Mouse (Mus musculus): ENCODE results near the gene Srd5a3. TPM values are rescaled to one million over a fixed set of nuclear protein-coding genes. Genes with fewer than 3 reads are reported as not detected.
A peak's percentile ranks its signal among the peaks of the same experiment; 100 is the strongest.
"Not testable (repeated sequence)": the region's sequence is repeated elsewhere in the genome, so short reads cannot be mapped to it uniquely, and the experiment has no call there.

The Srd5a3 gene
- polyA plus RNA-seq (2015; fragmentation: Nextera tagmentation; extraction: Ambion mirVana) = 38.0 and 41.1 TPM in 2 replicates

DNA sequence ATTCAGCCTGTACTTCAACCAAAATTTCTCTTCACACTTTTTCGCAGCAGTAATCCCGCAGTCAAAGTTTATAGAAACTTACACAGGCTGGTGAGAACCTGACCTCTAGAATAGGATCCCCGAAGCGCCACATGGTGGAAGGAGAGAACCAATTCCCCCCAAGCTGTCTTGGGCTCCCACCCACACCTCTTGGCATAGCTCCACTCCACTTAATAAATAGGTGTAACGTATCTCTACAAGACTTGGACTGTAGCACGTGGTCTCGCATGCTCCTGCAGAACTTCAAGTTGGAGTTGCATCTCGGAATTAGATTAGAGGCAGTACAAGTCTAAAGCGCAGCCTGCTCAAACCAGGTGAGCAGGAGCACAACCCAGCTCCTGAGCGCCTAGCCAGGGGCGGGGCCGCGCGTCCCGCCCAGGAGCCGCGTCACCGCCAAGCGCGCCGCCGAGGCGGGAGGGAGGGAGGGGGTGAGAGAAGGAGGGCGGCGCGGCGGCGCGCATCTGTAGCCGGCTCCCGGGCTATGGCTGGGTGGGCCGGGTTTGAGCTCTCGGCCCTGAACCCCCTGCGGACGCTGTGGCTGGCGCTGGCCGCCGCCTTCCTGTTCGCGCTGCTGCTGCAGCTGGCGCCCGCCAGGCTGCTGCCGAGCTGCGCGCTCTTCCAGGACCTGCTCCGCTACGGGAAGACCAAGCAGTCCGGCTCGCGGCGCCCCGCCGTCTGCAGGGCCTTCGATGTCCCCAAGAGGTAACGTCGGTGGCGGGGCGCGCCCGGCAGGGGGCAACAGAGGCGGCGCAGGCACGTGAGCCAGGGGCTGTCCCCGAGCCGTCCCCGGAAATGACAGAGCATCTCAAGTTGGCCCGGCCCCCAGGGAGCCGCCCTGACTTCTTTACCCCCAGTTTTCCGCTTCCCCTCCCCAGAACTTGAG is at the start of gene Srd5a3:
Srd5a3 (plus strand) TSS at position 464 of the 922 bp plus-strand sequence.
- no peaks in the 10 kb centered on the region for H3K27me3 ChIP-seq (replicated peaks)
- ATAC-seq (ENCODE audit: insufficient read depth, low FRiP score, low read depth) = peak; percentile 97
- under 1% methylated on average over 69 of the region's 69 CpGs for WGBS
- H3K9me3 ChIP-seq = no peaks in the 10 kb centered on the region
- H3K9ac ChIP-seq = peak within 1 kb of the TSS; percentile 92
- H3K4me2 ChIP-seq = peak within 1 kb of the TSS; percentile 68
- H3K4me3 ChIP-seq (replicated peaks) = peak within 1 kb of the TSS; percentile 90
- H3K4me1 ChIP-seq = peaks cover 11% of the 10 kb centered on the region
- H3K27ac ChIP-seq = peak within 1 kb of the TSS; percentile 100
- no peaks in the 10 kb centered on the region for H3K36me3 ChIP-seq

DNA sequence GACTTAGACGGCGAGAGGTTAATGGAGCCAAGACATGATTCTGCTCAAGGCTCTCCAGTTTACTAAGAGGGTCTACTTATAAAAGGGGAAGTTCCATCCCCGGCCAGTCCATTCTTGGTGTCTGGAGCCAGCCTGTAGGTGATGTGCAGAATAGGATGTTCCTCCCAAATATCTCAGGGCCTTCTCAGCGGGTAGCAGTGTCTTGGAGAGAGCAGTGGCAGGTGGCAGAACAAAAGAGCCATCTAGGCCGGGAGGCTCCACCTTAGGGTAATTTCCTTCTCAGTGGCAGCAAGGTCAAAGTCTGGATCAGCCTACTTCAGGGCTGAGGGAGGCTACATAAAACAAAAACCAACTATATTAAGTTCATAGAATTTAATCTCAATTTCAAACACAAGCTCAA is 36.3 kb upstream of the Srd5a3 start:
- H3K9me3 ChIP-seq; ATAC-seq (ENCODE audit: insufficient read depth, low FRiP score, low read depth); H3K4me1 ChIP-seq; H3K27ac ChIP-seq; H3K4me2 ChIP-seq; H3K36me3 ChIP-seq; H3K4me3 ChIP-seq (replicated peaks); H3K27me3 ChIP-seq (replicated peaks); H3K9ac ChIP-seq: not testable (repeated sequence)
- WGBS = 76% methylated on average over 5 of the region's 5 CpGs

DNA sequence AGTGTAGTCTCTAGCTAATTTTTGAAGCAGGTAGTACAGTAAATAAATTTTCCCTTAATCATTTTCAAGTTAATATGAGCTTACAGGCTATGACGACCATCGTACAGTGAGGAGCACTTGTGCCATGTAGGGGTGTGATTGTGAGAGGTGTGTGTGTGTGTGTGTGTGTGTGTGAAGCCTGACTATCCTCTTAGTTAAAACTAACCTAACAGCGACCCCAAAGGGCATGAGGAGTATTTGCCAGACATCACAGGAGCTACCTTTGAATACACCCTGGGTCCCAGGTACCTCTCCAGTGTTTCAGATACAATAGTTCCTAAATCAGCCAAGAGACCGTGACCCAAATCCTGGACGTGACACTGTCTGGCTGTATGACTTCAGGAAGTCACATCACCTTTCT is 32.8 kb upstream of the Srd5a3 start:
- no peaks in the 10 kb centered on the region for H3K36me3 ChIP-seq
- no peaks in the 10 kb centered on the region for H3K27me3 ChIP-seq (replicated peaks)
- no peak overlapping the region for H3K27ac ChIP-seq
- H3K9ac ChIP-seq = no peak overlapping the region
- H3K4me2 ChIP-seq = no peak overlapping the region
- 74% methylated on average over 5 of the region's 5 CpGs for WGBS
- no peaks in the 10 kb centered on the region for H3K4me1 ChIP-seq
- H3K9me3 ChIP-seq = no peaks in the 10 kb centered on the region
- ATAC-seq (ENCODE audit: insufficient read depth, low FRiP score, low read depth) = no peak
- no peak overlapping the region for H3K4me3 ChIP-seq (replicated peaks)

DNA sequence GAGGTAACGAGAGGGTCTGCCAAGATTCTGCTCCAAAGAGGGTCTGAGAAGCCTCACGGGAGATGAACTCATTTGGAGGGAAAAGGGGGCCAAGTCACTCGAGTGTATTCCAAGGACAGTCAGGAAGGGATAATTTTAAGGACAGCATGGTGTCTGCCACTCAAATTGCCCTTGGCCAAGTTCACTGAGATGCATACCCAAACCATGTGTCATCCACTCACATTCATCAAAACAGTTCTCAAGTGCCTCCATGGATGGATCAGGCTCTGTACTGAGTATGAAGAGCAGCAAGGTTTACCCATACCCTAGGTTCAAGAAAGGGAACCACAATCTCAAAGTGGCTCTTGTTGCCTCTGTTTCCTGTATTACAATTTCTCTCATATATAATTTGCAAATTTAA is 31.6 kb upstream of the Srd5a3 start:
- Histone ChIP-seq H3K9ac (no peak overlapping the region), H3K9me3 (no peaks in the 10 kb centered on the region), H3K27me3 (replicated peaks) (no peaks in the 10 kb centered on the region), H3K4me2 (no peak overlapping the region), H3K4me1 (no peaks in the 10 kb centered on the region), H3K36me3 (no peaks in the 10 kb centered on the region), H3K4me3 (replicated peaks) (no peak overlapping the region), H3K27ac (no peak overlapping the region)
- 74% methylated on average over 3 of the region's 3 CpGs for WGBS
- no peak for ATAC-seq (ENCODE audit: insufficient read depth, low FRiP score, low read depth)

DNA sequence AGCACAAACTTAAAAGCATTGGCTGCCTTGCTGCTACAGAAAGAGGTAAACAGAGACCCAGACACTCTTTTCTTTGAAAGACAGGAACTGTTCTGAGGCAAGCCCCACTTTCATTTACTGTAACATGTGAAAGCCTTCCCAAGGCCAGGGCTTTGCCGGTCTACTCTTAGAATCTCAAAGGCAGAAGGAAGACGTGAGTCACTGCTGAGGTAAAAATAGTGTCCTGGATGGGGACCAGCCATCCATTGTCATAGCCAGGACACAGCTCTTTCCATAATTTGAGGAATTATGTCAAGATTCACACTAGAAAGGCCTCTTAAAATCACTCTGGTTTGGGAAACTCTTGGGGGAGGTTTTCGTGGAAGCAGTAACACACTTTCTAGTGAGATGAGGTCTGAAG is 28.9 kb upstream of the Srd5a3 start:
- Histone ChIP-seq H3K4me2 (no peak overlapping the region), H3K4me3 (replicated peaks) (no peak overlapping the region), H3K9me3 (no peaks in the 10 kb centered on the region), H3K36me3 (no peaks in the 10 kb centered on the region), H3K4me1 (no peaks in the 10 kb centered on the region), H3K9ac (no peak overlapping the region), H3K27ac (no peak overlapping the region), H3K27me3 (replicated peaks) (no peaks in the 10 kb centered on the region)
- 74% methylated on average over 3 of the region's 3 CpGs for WGBS
- no peak for ATAC-seq (ENCODE audit: insufficient read depth, low FRiP score, low read depth)

DNA sequence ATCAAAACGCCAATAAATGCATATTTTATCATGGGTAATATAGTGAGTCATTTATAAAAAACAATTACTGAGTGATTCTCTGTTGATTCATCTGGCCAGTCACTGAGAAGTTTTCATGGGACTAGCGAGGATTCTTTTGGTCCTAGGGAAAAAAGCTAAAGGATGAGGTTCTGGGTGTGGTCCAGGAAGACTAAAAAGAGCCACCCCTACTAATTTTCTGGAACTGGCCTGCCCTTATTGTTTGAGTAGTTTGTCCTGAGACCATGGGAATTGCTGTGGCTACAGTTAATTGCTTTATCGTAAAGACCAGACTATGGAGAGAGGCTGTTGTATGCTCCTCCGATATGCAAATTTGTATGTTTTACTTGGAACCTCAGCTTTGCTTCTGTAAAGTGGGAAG is 28.1 kb upstream of the Srd5a3 start:
- H3K27ac ChIP-seq = no peak overlapping the region
- 72% methylated on average over 4 of the region's 4 CpGs for WGBS

DNA sequence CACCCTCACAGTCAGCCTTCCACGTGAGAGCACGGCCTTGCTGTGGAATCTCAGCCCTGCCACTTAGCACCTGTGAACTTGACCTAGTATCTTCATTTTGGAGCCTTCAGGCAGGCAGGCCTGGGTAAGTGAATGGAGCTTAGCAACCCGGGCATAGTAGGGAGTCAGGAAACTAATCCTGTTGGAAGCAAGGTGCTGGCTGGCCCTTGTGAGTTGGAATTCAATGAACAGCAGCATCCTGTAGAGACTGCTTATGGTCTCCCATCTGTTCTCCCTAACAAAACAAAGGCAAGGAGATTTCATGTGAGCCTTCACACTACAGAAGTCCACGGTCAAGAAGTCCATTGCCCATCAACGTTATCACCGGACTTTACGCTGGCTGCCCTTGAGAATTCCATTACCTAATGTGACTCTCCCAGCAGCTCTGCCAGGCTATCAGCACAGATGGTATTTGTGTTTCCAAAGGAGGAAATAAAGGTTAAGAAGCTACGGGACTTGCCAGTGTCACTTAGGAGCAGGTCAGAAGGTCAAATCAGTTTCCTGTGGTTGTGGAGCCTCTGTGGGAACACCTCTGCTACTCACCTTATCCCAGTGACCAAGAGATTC is 24.5 kb upstream of the Srd5a3 start:
- WGBS = 64% methylated on average over 8 of the region's 8 CpGs
- no peaks in the 10 kb centered on the region for H3K27me3 ChIP-seq (replicated peaks)
- no peak overlapping the region for H3K4me2 ChIP-seq
- H3K27ac ChIP-seq = no peak overlapping the region
- H3K4me3 ChIP-seq (replicated peaks) = no peak overlapping the region
- H3K36me3 ChIP-seq = no peaks in the 10 kb centered on the region
- H3K9me3 ChIP-seq = no peaks in the 10 kb centered on the region
- H3K9ac ChIP-seq = no peak overlapping the region
- H3K4me1 ChIP-seq = no peaks in the 10 kb centered on the region
- no peak for ATAC-seq (ENCODE audit: insufficient read depth, low FRiP score, low read depth)

More for the DNA sequence above, 28.1 kb upstream of the Srd5a3 start:
- H3K9ac ChIP-seq = no peak overlapping the region
- H3K4me1 ChIP-seq = no peaks in the 10 kb centered on the region
- H3K9me3 ChIP-seq = no peaks in the 10 kb centered on the region
- H3K4me2 ChIP-seq = no peak overlapping the region
- no peak overlapping the region for H3K4me3 ChIP-seq (replicated peaks)
- H3K27me3 ChIP-seq (replicated peaks) = no peaks in the 10 kb centered on the region
- H3K36me3 ChIP-seq = no peaks in the 10 kb centered on the region
- no peak for ATAC-seq (ENCODE audit: insufficient read depth, low FRiP score, low read depth)

DNA sequence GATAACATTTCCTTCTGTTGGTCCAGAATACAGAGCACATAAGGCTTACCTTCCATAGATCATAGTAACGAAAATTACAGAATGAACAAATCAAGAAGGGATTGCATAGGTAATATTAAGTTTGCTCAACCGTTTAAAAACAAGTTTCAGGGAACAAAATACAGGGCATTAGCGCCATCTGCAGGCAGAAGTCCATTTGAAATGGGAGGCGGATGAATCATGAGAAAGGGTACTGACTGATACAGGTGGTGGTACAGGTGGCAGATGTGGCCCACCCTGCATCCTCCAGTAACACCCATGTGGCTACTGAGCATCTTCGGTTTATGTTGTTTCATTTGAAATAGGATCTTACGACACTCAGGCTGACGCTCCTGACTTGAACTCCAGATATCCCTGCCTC is 21.6 kb upstream of the Srd5a3 start:
- Histone ChIP-seq H3K4me2 (no peak overlapping the region), H3K4me1 (no peaks in the 10 kb centered on the region), H3K36me3 (no peaks in the 10 kb centered on the region), H3K9ac (no peak overlapping the region), H3K9me3 (no peaks in the 10 kb centered on the region), H3K27ac (no peak overlapping the region), H3K4me3 (replicated peaks) (no peak overlapping the region), H3K27me3 (replicated peaks) (no peaks in the 10 kb centered on the region)
- no peak for ATAC-seq (ENCODE audit: insufficient read depth, low FRiP score, low read depth)
- 32% methylated on average over 7 of the region's 7 CpGs for WGBS

DNA sequence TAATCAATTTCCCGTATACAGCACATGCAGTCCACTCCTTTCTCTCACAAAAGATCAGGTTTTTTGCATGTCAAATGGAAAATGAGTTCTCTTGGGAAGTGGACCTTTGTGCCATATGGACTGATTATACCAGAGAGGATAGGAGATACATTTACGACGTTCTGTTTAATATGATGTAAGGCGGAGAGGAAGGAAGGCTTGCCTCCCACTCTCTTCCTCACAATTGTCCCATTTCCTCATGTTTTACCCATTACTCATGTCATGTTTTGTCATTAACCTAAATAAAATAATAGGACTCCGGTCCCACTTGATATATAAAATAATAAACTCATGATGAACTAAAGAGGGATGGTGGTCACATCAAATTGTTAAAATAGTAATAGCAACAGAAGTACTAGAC is 19.4 kb upstream of the Srd5a3 start:
- Histone ChIP-seq H3K27ac (no peak overlapping the region), H3K36me3 (no peaks in the 10 kb centered on the region), H3K27me3 (replicated peaks) (no peaks in the 10 kb centered on the region), H3K9me3 (no peaks in the 10 kb centered on the region), H3K4me3 (replicated peaks) (no peak overlapping the region), H3K9ac (no peak overlapping the region), H3K4me2 (no peak overlapping the region), H3K4me1 (no peaks in the 10 kb centered on the region)
- 73% methylated on average over 5 of the region's 5 CpGs for WGBS
- no peak for ATAC-seq (ENCODE audit: insufficient read depth, low FRiP score, low read depth)

DNA sequence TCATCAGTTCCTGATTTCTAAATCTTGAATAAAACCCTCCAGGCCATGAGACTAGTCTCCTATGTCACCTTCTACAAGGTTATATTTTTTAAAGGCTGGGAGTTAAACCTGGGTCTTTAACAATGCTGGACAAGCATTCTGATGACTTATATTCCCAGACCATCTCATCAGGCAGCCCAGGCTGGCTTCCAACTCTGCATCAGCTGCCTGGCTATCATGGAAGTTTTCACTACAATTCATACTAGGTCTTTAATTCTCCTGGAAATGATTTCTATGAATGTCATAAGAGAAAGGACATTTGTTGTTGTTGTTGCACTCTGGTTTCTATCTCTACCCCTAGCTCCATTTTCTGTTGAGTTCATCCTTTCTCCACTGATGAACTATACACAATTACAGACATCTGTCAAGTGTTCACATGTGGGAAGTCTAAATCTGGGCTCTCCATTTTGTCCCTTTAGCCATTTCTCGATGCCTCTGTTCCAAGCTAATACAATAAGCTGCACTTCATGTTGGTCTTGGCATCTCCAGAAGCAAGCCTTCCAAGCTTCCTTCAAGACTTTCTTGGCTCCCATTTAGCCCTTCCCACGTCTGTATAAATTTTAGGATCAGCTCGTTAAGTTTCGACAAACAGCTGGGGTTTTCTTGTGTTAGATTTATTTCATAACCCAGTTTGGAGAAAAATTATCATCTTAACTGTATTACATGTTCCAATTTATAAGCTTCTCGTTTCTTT is 12.3 kb upstream of the Srd5a3 start:
- whole genome bisulfite sequencing = 70% methylated on average over 5 of the region's 5 CpGs
- Histone ChIP-seq H3K27me3 (replicated peaks) (no peaks in the 10 kb centered on the region), H3K4me1 (no peaks in the 10 kb centered on the region), H3K4me2 (no peak overlapping the region), H3K9me3 (no peaks in the 10 kb centered on the region), H3K4me3 (replicated peaks) (no peak overlapping the region), H3K36me3 (no peaks in the 10 kb centered on the region), H3K27ac (no peak overlapping the region), H3K9ac (no peak overlapping the region)
- no peak for ATAC-seq (ENCODE audit: insufficient read depth, low FRiP score, low read depth)

DNA sequence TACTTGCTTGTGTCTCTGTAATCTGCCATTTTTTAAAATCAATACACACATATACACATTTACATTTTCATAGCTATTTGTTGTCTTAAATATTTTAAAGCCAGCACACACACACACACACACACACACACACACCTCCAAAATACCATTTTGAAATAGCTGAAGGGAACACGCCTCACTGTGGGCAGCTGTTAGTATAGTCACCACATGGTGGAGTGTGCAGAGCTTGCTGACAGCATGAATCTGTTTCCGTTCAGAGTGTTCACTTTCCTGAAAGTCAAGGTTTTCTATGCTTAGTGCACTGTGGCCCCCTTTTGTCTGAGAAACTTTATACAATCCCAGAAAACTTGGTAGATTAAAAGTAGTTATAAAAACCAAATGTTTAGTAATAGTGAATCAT is 9.8 kb upstream of the Srd5a3 start:
- H3K27ac ChIP-seq = no peak overlapping the region
- H3K36me3 ChIP-seq = no peaks in the 10 kb centered on the region
- no peak for ATAC-seq (ENCODE audit: insufficient read depth, low FRiP score, low read depth)
- no peak overlapping the region for H3K4me2 ChIP-seq
- no peak overlapping the region for H3K4me3 ChIP-seq (replicated peaks)
- no peaks in the 10 kb centered on the region for H3K27me3 ChIP-seq (replicated peaks)
- H3K9me3 ChIP-seq = no peaks in the 10 kb centered on the region
- no peaks in the 10 kb centered on the region for H3K4me1 ChIP-seq
- no peak overlapping the region for H3K9ac ChIP-seq
- WGBS = 32% methylated on average over 2 of the region's 2 CpGs

DNA sequence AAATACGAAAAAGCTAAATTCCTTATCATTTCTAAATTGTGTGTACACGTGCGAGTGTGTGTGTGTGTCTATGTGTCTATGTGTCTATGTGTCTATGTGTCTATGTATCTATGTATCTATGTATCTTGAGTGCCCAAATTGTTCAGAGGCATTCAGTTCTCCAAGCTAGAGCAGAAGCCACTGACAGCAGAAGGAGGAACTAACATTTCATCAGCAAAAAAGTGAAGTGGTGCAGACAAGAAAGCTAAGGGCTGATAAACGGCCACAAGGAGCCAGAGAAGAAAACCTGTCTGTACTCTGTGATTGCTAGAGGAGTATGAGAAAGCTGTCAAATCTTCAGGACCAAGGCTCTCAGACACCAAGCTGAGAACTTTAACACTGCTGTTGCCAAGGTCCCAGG is 8.1 kb upstream of the Srd5a3 start:
- H3K27ac ChIP-seq = no peak overlapping the region
- no peak overlapping the region for H3K4me2 ChIP-seq
- H3K4me1 ChIP-seq = no peaks in the 10 kb centered on the region
- no peaks in the 10 kb centered on the region for H3K27me3 ChIP-seq (replicated peaks)
- ATAC-seq (ENCODE audit: insufficient read depth, low FRiP score, low read depth) = no peak
- no peak overlapping the region for H3K4me3 ChIP-seq (replicated peaks)
- WGBS = 72% methylated on average over 4 of the region's 4 CpGs
- H3K9me3 ChIP-seq = no peaks in the 10 kb centered on the region
- H3K36me3 ChIP-seq = no peaks in the 10 kb centered on the region
- no peak overlapping the region for H3K9ac ChIP-seq
